Mouse (Mus musculus): ENCODE results near the gene Apoc3.

- TF ChIP-seq ZNF384 (IDR thresholded peaks at IDR 0.05; ENCODE audit: low read depth, low read length) (no peak), MAFK (IDR thresholded peaks at IDR 0.05; ENCODE audit: insufficient read depth, low read depth, low read length) (no peak), ZC3H11A (IDR thresholded peaks at IDR 0.05; ENCODE audit: borderline replicate concordance, low read depth, low read length) (no peak)
Observed at GRCm38 (mm10) chr9:46259111-46259510, 23.7 kb upstream of the Apoc3 start.
